Mouse (Mus musculus) heart, adult 2 months (tissue): ENCODE data around the gene Gm21964. TPM values are rescaled to one million over a fixed set of nuclear protein-coding genes. Genes with fewer than 3 reads are reported as not detected.

ENCODE experiments used
- DNase-seq, 2 experiments: peaks; one replicate each; pipeline ENCODE4 v3.0.0; 2021
- H3K27ac ChIP-seq: fragments of 200-600 bp; 2 replicates; pipeline ENCODE4 v1.8.1; 2022
- H3K27me3 ChIP-seq: fragments of 200-500 bp; 2 replicates; pipeline ENCODE4 v1.6.1; 2012; ENCODE audit warnings: mild to moderate bottlenecking, low read length, inconsistent platforms, mixed read lengths; ENCODE audit not compliant: control insufficient read depth, insufficient read depth
- H3K36me3 ChIP-seq: fragments of 200-500 bp; 2 replicates; pipeline ENCODE4 v1.6.1; 2012; ENCODE audit warnings: low read length, inconsistent platforms; ENCODE audit not compliant: control insufficient read depth, insufficient read depth
- H3K4me1 ChIP-seq: fragments of 200-500 bp; 2 replicates; pipeline ENCODE4 v1.6.1; 2011; ENCODE audit warnings: low read length; ENCODE audit not compliant: control insufficient read depth, insufficient read depth
- H3K4me3 ChIP-seq: fragments of 200-600 bp; 2 replicates; pipeline ENCODE4 v1.8.1; 2022
- H3K79me2 ChIP-seq: fragments of 200-500 bp; replicated peaks from 2 replicates; pipeline ENCODE4 v1.6.1; 2012; ENCODE audit warnings: mild to moderate bottlenecking, inconsistent platforms, low read length, moderate library complexity, mixed read lengths; ENCODE audit not compliant: control insufficient read depth, insufficient read depth
- H3K9ac ChIP-seq: fragments of 200-500 bp; 2 replicates; pipeline ENCODE4 v1.6.1; 2012; ENCODE audit warnings: low read depth, mild to moderate bottlenecking, control low read depth, inconsistent platforms, low read length, mixed read lengths
- CTCF ChIP-seq: fragments of 200-600 bp; IDR thresholded peaks from 2 replicates; pipeline ENCODE4 v1.8.1; 2022; ENCODE audit warnings: antibody characterized with exemption, mild to moderate bottlenecking, moderate library complexity
- EP300 ChIP-seq: fragments of 200-500 bp; IDR thresholded peaks from 2 replicates; pipeline ENCODE4 v1.6.1; 2011; ENCODE audit warnings: low read depth, low read length, control low read depth; ENCODE audit not compliant: insufficient read depth
- POLR2A ChIP-seq: fragments of 200-500 bp; IDR thresholded peaks from 2 replicates; pipeline ENCODE4 v1.6.1; 2011; ENCODE audit warnings: mild to moderate bottlenecking, low read depth, low read length, control low read depth; ENCODE audit not compliant: insufficient read depth
- WGBS: fragments of 180-500 bp; shearing (Covaris S2); methylation state at CpG from one replicate; pipeline ENCODE4 v1.1.7; 2018; 5-methylcytosine and 5-hydroxymethylcytosine counted together
- intact Hi-C: fragments of 180-260 bp; cut with DNase I; formaldehyde crosslinking; loops from one replicate; pipeline ENCODE4 v1.15.1; 2025
- polyA plus RNA-seq: library from polyadenylated mRNA; depleted of rRNA; stranded (reverse); fragments of >200 nt; gene quantifications from 2 replicates; pipeline ENCODE4 v1.2.3, GENCODE M21; 2012
- total RNA-seq, 2 experiments: library from RNA; stranded (reverse); gene quantifications; 2 replicates each; pipeline ENCODE4 v1.2.3; 2021

Gene Gm21964
- total and polyA plus RNA-seq, 3 experiments = not detected

DNA sequence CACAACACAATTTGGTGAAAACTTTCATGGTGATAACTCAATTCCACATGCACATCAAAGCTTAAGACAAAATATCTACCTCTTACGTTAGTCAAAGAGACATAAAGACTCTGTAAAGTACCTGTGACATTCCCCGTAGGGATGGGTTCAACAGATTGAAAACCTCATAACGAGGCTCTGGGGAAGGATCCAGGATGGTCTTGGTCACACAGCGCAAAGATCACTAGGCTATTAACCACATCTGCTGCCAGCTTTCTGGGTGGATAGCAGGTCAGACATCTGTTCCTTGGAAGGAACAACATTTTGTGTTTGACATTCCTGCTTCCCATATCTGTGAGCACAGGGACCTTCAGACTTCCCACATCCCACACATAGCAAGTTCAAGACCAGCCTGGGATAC is 31.3 kb upstream of the Gm21964 start:
- H3K4me1 ChIP-seq = no peaks in the 10 kb centered on the region
- H3K27me3 ChIP-seq = no peaks in the 10 kb centered on the region
- H3K27ac ChIP-seq = no peak overlapping the region
- TF ChIP-seq EP300 (no peak), POLR2A (no peak), CTCF (no peak)
- no peak overlapping the region for H3K4me3 ChIP-seq
- H3K79me2 ChIP-seq = no peaks in the 10 kb centered on the region
- H3K36me3 ChIP-seq = no peaks in the 10 kb centered on the region
- WGBS = 86% methylated on average over 4 of the region's 4 CpGs
- DNase-seq = no peak
- intact Hi-C loops = loop anchor here (10.0 kb wide), 1 partner anchor 215 kb away; no protein-coding TSS in a partner anchor
- no peak overlapping the region for H3K9ac ChIP-seq

DNA sequence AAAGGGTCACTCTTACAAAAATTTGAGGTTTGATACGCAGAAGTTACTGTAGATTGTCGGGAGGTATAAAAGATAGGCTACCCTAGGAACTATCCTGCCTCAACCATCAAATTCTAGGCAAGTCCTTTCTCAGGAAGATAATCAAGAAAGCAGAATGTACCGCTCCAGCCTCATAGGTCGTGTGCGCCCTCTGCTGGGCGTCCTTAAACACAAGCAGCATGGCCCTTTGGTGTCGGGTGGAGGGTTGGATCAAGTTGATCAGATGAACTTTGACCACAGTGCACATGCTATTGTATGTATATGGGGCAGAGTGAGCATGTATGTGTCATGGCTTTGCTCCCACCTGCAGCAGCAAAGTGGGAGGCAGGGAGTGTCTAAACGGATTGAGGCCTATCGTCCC is 29.4 kb upstream of the Gm21964 start:
- WGBS = 17% methylated on average over 9 of the region's 9 CpGs

DNA sequence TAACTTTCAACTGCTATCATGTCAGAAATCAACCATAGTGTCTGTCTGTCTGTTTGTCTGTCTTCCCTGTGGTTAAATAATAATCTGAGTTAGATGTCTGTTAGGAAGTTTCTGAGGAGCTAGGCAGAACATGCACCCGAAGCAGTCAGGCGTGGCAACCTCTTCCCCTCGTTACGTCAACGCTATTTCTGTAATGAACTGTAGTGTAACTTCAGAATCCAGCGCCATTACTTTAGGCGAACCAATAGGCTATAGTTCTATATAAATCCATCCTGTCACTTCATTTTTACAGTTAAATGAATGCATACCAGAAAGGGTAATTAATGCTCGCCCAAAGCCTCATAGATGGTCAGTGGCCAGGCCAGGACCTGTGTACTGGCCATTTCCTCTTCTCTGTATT is 26.5 kb upstream of the Gm21964 start:
- Histone ChIP-seq H3K79me2 (no peaks in the 10 kb centered on the region), H3K4me1 (no peaks in the 10 kb centered on the region), H3K27ac (no peak overlapping the region), H3K4me3 (no peak overlapping the region), H3K36me3 (no peaks in the 10 kb centered on the region), H3K27me3 (no peaks in the 10 kb centered on the region), H3K9ac (no peak overlapping the region)
- intact Hi-C loops = loop anchor here (10.0 kb wide), 1 partner anchor 220 kb away; no protein-coding TSS in a partner anchor
- TF ChIP-seq POLR2A (no peak), EP300 (no peak), CTCF (no peak)
- no peak for DNase-seq
- WGBS = 82% methylated on average over 8 of the region's 8 CpGs

More for the DNA sequence above, 29.4 kb upstream of the Gm21964 start:
- no peak overlapping the region for H3K27ac ChIP-seq
- H3K9ac ChIP-seq = no peak overlapping the region
- no peaks in the 10 kb centered on the region for H3K4me1 ChIP-seq
- H3K79me2 ChIP-seq = no peaks in the 10 kb centered on the region
- peak; percentile 34 to 59 for DNase-seq
- H3K4me3 ChIP-seq = no peak overlapping the region
- intact Hi-C loops = loop anchor here (1.0 to 10.0 kb wide), 3 partner anchors 60 to 217 kb away; no protein-coding TSS in a partner anchor
- TF ChIP-seq POLR2A = no peak
- TF ChIP-seq CTCF = peak; percentile 92
- 0 out of 2 replicates have a peak, but pooled peaks have one; percentile 56 for TF ChIP-seq EP300
- H3K36me3 ChIP-seq = no peaks in the 10 kb centered on the region
- H3K27me3 ChIP-seq = no peaks in the 10 kb centered on the region

DNA sequence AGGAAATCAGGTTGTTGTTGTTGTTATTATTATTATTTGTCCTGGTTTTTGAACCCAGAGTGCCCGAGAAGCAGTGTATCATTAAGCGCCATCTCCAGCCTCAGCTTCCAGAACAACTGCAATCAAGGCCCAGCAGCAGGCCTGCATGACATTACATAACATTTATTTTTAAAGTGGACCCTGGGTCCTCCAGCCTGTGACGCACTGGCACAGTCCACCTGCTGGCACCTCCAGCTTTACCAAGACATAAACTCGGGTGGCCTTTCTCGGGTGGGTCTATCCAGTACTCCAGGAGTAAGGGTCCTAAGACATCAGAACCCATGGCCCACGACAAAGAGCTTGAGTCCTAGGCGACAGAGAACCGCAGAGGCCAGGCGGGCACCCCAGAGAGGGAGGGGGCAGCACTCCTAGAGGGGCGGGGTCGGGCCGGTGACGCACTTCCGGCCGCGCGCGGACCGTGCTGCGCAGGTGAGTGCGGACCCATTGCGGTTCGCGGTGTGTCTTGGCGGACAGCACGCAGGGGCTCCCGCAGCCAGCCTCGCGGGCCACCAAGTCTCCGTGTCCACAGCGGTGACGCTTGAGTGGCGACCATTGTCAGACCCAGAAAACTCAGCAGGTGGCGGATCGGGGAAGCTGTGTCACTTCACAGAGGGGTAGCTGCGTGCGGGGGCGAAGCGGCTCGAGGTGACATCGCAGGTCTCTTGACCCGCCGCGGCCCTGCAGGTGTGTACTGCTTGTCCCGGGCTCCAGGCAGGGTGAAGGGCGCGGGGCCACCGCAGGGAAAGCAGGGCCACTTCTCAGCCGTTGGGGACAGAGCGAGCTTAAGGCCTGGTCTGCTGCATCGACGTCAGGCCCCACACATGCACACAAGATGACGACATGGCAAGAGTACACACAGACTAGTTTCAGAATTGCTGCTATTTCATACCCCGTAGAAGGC is 21.5 kb upstream of the Gm21964 start, which contains the start of gene Zfp612:
Zfp612 (plus strand) TSS at position 465 of the 940 bp plus-strand sequence.
- 8% methylated on average over 54 of the region's 54 CpGs for WGBS
- H3K4me1 ChIP-seq = no peaks in the 10 kb centered on the region
- H3K36me3 ChIP-seq = no peaks in the 10 kb centered on the region
- DNase-seq = peak; percentile 60 to 62
- H3K27me3 ChIP-seq = no peaks in the 10 kb centered on the region
- no peaks in the 10 kb centered on the region for H3K79me2 ChIP-seq
- H3K27ac ChIP-seq = peak within 1 kb of the TSS; percentile 68
- peak within 1 kb of the TSS; percentile 79 for H3K9ac ChIP-seq
- TF ChIP-seq POLR2A = peak; percentile 58; the same call in 1 of the 2 replicates
- TF ChIP-seq EP300 = no peak
- TF ChIP-seq CTCF = no peak
- peak within 1 kb of the TSS; percentile 62 for H3K4me3 ChIP-seq
- intact Hi-C loops = loop anchor here (10.0 kb wide), 1 partner anchor 225 kb away; no protein-coding TSS in a partner anchor

DNA sequence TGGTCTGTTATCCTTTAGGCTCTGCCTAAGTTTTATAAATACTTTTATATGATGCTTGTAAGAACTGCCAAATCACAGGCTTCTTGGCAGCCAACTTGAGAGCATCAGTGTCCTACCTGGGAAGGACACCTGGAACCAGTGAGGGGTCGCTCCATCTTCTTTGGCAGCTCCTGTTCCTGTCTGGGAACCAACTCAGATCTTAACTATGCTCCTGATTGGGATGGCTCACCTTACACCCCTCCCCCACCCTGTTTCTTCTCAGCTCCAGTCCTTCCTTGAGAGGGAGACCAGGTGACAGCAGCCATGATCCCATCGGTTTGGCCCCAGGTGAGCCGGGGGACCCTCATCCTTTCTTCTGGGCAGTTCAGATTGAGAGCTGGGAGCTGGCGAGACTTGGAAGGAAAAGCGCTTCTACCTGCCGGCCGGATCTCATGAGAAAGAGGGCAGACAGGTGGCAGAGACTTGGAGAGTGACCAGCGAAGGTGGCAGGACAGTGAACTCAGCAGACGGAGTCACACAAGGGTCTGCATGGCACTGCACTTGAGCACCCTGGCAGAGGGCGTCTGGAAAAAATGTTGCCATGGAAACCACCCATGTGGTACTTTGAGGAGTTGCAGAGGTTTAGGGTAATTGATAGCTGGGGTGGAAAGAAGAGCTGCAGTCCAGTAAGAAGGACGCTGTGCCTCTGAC is 18.4 kb upstream of the Gm21964 start:
- Histone ChIP-seq H3K4me1 (no peaks in the 10 kb centered on the region), H3K9ac (no peak overlapping the region), H3K27me3 (no peaks in the 10 kb centered on the region), H3K79me2 (no peaks in the 10 kb centered on the region), H3K27ac (no peak overlapping the region), H3K36me3 (no peaks in the 10 kb centered on the region), H3K4me3 (no peak overlapping the region)
- 78% methylated on average over 11 of the region's 11 CpGs for WGBS
- DNase-seq = no peak
- intact Hi-C loops = no loop called here
- TF ChIP-seq POLR2A = no peak
- TF ChIP-seq EP300 = no peak
- TF ChIP-seq CTCF = no peak
